Mouse (Mus musculus): Measurements from ENCODE around the gene Rpgrip1l. TPM values are rescaled to one million over a fixed set of nuclear protein-coding genes. Genes with fewer than 3 reads are reported as not detected.

Gene Rpgrip1l
- polyA plus RNA-seq, 1 experiment from 2014 or later = 9.3 TPM

- Histone ChIP-seq H3K36me3 (no peaks in the 10 kb centered on the region), H3K27ac (no peak overlapping the region), H3K9me3 (no peaks in the 10 kb centered on the region), H3K27me3 (ENCODE audit: insufficient read depth, poor library complexity, severe bottlenecking) (no peaks in the 10 kb centered on the region), H3K4me1 (peaks cover 10% of the 10 kb centered on the region; the same call in 1 of the 2 replicates), H3K4me3 (no peak overlapping the region)
- no peak for DNase-seq (ENCODE audit: low spot score)
- 79% methylated on average over 14 of the region's 14 CpGs for WGBS
Measured at GRCm38 (mm10) chr8:91176176-91176575, 136.9 kb downstream of the Rpgrip1l start.

- DNase-seq (ENCODE audit: low spot score) = no peak
- no peak overlapping the region for H3K27ac ChIP-seq
- no peaks in the 10 kb centered on the region for H3K9me3 ChIP-seq
- 71% methylated on average over 13 of the region's 13 CpGs for WGBS
- no peaks in the 10 kb centered on the region for H3K36me3 ChIP-seq
- 0 out of 2 replicates have a peak, but pooled peaks cover 5% of the 10 kb centered on the region for H3K4me1 ChIP-seq
- no peaks in the 10 kb centered on the region for H3K27me3 ChIP-seq (ENCODE audit: insufficient read depth, poor library complexity, severe bottlenecking)
- H3K4me3 ChIP-seq = no peak overlapping the region
Measured at GRCm38 (mm10) chr8:91171605-91172004, 141.5 kb downstream of the Rpgrip1l start.

DNA sequence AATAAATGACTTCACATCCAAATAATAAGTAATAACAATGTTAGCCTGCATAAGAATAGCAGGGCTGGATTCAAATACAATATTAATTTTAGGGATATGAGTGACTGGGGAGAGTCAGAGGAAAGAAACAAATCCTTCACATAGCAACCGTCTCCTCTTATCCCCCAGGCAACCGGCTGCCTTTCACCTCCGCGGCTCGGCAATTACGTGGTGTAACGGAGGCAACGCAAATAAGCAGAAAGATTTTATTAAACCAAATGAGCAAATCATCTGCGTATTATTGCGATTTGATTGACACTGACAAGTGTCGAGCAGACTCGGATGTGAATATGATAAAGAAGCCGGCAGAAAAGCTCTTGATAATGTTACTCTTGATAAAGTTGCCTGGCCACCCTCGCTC lies 142.1 kb downstream of the Rpgrip1l start:
- 0 out of 2 replicates have a peak, but pooled peaks cover 5% of the 10 kb centered on the region for H3K4me1 ChIP-seq
- no peaks in the 10 kb centered on the region for H3K27me3 ChIP-seq (ENCODE audit: insufficient read depth, poor library complexity, severe bottlenecking)
- 76% methylated on average over 14 of the region's 14 CpGs for WGBS
- DNase-seq (ENCODE audit: low spot score) = no peak
- H3K27ac ChIP-seq = no peak overlapping the region
- no peak overlapping the region for H3K4me3 ChIP-seq
- no peaks in the 10 kb centered on the region for H3K36me3 ChIP-seq
- no peaks in the 10 kb centered on the region for H3K9me3 ChIP-seq

GRCm38 (mm10) chr8:91170152-91170551 lies 142.9 kb downstream of the Rpgrip1l start:
- WGBS = 80% methylated on average over 6 of the region's 6 CpGs
- no peak for DNase-seq (ENCODE audit: low spot score)
- Histone ChIP-seq H3K4me3 (no peak overlapping the region), H3K36me3 (no peaks in the 10 kb centered on the region), H3K9me3 (no peaks in the 10 kb centered on the region), H3K27me3 (ENCODE audit: insufficient read depth, poor library complexity, severe bottlenecking) (no peaks in the 10 kb centered on the region), H3K4me1 (0 out of 2 replicates have a peak, but pooled peaks cover 5% of the 10 kb centered on the region), H3K27ac (no peak overlapping the region)

Other genes starting within 250 kb of the Rpgrip1l start
- 8.3 and 13.7 TPM in 2 replicates for gene Rbl2, start 243.2 kb downstream of the Rpgrip1l start, polyA plus RNA-seq (2016; fragmentation: Nextera tagmentation; extraction: Ambion mirVana)
- 49.7 and 52.2 TPM in 2 replicates for gene Aktip, start 113.3 kb downstream of the Rpgrip1l start, polyA plus RNA-seq (2016; fragmentation: Nextera tagmentation; extraction: Ambion mirVana)
- 81.7 and 83.2 TPM in 2 replicates for gene Fto, start 263 bp upstream of the Rpgrip1l start, polyA plus RNA-seq (2016; fragmentation: Nextera tagmentation; extraction: Ambion mirVana)

All from heart, embryonic 10.5 days (tissue).